Mouse (Mus musculus) 3134 (cell line): Measurements from ENCODE around the gene Gdf7.

Experiments used
- DNase-seq: peaks from one replicate; pipeline ENCODE4 v3.0.0-alpha.2; 2011; ENCODE audit warnings: low spot score; ENCODE audit not compliant: insufficient read length; ENCODE audit errors: extremely low read depth

Gene Gdf7

DNA sequence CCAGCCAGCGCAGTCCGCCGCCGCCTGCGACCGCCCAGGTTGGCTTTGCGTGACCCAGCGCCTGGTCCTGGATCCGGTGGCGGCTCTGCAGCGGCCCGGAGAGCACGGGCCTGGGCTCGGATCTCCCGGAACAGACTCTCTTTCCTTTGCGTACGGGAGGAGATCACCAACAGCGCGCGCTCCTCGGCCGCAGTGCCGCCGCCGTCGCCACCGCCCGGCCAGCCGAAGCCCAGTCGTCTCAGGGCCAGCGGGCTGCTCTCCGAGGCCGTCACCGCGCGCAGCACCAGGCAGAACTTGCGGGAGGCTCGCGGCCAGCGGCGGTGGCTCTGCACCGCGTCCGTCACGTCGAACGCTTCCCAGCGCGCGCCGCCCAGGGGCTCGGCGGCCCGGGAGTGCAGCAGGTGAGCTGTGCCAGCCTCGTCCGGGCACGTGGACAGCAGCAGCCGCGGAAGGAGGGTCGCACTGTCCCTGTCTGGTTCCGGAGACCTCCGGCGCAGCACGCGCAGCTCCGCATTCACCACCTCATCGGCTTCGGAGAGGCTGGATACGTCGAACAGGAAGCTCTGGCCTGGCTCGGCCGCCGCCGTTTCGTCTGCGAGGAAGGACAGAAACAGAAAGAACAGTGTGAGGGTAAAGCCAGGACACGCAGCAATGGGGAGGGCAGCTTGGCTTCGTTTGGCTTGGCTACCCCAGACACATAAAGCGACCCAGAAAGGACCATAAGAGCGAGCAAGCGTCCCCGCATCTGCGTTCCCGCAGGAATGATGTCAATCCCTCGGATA, 3.2 kb downstream of the Gdf7 start:
- no peak for DNase-seq

DNA sequence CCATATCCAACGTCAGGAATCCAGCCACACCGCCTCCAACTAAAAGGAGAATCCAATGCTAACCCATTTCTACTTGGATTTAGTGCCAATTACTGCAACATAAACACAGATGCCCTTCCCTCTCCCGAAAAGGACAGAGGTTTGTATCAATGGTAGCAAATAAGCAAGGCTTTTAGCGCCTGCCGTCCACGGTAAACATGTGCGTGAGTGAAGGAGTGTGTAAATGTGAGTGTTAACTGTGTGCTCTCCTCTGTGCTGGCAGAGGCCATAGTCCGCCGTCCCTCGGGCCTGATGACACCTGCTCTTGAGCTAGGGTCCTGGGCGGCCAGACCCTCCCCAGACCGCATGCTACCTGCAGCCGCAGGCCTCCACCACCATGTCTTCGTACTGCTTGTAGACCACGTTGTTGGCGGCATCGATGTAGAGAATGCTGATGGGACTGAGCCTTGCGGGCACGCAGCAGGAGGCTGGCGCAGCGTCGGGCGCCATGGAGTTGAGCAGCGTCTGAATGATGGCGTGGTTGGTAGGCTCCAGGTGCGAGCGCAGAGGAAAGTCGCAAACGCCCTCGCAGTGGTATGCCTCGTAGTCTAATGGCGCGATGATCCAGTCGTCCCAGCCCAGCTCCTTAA, 4.1 kb downstream of the Gdf7 start:
- DNase-seq: no peak

DNA sequence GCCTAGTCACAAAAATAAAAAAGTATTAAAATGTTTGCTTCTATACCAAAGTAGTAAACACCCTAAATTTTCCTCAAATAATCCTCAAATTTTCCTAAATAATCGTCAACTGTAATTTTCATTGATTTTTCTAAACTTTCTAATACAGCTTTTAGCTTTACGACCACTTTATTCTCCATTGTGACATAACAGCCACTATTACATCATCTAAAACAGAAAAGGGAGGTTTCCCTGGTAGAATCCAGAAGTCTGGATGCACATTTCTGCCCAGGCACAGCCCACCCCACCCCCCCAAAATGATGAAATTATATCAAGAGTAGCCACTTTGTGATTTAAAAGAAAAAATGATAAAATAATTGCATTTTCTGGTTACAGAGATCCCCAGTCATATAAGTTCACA, 5.6 kb downstream of the Gdf7 start:
- no peak for DNase-seq

DNA sequence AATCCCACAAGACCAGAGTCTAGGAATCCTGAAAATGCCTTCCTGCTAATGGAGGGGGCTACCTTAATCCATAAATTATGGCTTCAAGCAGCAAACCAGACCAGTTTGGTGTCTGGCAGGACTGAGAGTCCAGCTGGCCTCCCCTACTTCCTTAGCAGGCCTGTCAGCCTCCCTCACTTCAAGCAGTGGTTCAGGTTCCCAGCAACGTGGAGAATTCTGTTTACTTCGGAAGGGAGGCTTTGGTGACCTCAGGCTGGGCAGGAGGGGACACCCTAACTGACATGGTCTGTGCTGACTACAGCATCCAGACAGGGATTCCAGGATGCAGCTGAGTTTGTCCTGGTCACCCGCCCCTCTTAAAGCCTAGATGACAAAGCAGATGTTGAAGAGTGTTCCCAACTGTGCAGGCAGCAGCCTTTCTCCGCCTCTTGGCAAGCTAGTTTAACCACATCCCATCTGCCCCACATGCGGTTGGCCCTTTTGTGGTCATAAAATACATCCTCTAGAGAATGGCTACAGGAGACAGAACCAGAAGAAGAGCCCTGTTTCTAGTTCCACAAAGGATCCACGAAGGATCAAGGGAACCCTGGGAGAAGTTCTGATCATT, 6.3 kb downstream of the Gdf7 start:
- DNase-seq: peak; percentile 73

DNA sequence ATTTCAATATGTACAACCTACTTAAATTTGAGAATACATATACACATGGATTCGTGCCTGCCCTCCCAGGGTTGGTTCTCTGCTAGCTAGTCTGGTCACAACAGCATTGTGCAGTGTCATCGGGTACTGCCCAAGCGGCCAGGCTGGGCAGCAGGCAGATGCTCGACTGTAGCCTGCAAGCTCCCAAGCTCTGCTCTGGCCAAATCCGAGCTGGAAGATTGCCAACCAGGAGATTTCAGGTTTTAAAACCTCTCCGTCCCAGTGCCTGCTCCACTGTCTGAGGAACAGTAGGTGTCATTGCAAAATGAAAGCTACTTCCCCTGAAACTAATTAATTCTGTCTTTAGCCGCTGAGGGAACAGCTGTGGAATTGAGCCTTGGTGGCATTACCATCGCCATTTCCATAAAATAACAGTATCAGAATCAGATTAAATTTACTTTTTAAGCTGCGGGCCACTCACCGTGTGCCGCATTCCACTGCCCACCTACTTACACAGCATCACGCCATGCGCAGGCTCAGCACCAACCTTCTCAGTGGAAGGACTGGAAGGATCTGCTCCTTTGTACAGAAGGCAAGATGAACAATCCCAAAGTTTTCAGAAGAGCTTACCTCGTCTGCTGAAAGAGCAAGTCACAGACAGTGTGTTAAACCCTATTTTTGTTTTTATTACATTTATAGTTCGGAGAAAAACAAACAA, 10.4 kb downstream of the Gdf7 start:
- DNase-seq: no peak

DNA sequence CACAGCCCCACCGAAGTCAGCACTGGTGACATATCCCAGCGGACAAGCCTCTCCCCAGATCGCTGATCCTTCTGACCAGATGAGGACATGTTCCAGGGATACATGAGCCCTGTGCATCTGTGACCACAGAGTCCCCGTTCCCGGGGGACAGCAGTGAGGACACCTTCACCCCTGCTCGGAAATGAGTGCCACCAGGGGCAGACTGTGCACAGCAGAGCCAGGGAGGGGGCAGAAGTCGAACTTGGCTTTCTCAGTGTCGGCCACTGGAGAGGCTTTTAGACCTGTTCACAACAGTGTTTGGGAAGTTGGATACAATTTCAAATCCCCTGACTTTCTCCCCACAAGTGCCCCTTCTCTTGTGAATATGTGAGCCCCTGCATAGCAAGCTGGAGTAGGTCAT, 12.3 kb downstream of the Gdf7 start:
- no peak for DNase-seq

DNA sequence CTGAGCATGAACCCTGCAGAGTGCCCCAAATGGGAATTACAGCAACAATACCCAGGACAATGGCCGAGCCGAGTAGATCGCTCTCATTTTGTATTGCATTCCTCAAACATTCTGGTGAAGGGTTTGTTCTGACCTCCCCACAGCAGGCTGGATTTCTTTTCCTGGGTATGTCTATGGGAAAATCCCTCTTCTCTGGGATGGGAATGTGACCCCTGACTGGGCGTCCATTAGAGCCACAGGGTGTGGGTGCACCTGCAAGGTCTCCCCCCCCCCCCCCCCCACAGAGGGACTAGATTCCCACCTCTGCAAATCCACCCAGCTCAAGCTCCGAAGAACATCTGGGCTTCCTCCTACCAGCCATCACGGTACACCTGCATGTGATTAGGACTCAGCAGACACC, 12.7 kb downstream of the Gdf7 start:
- DNase-seq: no peak

DNA sequence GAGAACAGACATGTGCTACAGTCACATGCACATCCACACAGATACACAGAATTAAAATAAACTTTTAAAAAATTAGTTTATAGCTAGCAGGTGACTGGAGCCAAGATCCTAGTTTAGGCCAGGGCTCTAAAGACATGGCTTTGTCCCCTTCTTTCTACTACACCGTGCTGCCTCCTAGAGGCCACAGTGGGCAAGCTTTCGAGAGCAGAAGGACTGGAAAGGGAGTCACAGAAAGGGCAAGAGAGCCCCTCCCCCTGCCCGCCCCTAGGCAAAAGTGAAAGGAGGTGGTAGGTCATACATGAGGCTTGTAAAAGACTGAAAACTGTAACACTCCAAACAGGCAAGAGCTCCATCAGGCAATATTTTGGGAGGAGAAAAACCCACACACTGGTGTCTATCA, 13.8 kb downstream of the Gdf7 start:
- no peak for DNase-seq

DNA sequence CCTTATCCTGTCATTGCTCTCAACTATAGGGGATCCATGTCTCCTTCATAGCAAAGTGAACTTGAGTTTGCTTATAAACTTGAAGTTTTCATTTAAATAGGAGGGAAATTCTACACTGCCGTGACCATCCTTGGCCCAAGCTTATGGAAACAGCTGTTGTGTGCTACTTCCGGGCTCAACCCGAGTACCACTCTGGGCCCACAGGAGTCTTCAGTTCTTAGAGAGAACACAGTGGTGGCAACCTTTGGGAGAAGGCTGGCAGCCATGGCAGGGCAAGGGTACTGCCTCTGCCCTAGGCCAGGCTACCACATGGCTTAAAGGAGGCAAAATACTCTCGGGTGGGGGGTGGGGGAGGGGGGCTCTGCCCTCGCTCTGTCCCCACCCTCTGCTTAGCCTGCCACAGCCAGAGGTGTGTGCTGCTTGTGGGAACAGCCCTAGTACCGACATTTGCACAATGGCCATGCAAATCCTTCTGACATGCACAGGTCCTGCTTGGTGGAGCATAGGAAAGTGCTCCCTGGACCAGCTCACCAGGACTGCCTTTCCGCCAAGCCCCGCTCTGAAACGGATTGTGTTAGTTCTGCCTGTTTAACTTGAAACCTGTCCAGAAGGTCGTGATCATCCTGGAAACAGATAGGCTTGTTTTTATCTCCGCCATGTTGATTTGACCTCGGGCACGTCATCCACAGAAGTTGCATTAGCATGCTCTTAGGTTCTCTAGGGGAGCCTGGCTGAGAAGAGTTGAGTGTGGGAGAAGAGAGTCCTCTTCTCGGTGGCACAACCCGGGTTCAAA, 20.3 kb downstream of the Gdf7 start:
- no peak for DNase-seq

DNA sequence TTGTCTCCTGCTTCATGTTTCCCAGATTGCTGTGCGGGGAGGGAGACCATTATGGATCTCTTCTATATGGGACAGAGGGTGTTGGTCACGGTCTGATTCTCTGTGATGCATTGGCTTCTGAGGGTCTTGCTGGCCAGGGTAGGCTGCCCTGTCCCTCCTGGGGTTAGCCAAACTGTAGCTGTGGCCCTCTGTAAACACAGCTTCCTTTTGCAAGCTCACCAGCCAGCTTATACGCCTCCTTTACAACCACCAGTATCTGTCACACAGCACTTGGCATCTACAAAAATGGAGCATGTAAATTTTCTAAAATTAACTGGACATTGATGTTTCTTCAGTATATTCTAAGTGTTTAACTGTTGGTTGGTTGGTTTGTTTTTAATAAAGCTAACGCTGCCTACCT, 26.3 kb downstream of the Gdf7 start:
- DNase-seq: no peak

DNA sequence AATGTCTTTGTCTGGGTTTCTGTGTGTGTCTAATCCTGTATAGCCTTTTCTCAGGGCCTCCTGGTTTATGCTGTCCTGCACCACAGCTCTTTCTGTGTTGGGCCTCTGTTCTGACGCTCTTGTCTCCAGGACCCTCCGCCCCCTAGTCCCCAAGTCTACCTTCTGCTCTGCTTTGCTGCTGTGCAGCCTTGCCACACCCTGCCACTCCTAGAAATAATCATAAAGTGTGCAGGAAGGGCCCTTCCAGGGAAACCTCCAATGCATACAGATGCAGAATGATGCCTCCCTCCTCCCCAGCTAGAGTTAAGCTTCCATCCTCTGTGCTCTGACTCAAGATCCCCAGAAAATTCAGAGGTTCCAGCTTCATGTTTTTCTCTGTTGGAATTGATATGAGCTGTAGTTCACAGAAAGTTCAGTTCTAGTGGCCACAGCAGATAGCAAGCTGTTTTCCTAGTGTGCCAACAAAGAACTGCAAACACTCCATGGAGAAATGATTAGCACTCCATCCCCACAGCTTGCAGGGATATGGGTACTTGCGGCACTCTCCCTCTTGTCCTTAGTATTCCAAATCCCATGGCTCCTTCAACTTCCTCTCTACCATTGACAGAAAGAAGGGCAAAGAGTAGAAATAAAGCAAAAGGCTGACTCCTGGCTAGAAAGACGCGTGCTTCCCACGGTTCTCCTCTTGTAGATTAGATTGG, 28.1 kb downstream of the Gdf7 start:
- DNase-seq: no peak

DNA sequence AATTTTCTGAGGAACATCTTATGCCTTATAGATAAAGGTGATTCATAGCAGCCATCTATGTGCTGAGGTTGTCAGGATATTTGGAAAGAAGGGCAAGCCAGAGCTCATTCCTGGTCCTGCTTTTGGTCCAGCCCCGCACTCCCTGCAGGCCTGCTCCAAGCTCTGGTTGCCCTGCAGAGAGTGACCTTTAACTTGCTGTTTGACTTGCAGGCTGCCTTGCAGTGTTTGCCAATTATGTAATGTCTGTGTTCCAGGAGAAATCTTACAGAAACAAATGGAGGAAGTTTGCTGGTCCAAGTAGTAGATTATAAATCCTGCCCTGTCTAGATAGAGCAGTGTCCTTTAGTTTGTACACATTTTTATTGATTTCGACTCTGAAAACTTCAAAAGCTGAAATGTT, 30.3 kb downstream of the Gdf7 start:
- DNase-seq: no peak

DNA sequence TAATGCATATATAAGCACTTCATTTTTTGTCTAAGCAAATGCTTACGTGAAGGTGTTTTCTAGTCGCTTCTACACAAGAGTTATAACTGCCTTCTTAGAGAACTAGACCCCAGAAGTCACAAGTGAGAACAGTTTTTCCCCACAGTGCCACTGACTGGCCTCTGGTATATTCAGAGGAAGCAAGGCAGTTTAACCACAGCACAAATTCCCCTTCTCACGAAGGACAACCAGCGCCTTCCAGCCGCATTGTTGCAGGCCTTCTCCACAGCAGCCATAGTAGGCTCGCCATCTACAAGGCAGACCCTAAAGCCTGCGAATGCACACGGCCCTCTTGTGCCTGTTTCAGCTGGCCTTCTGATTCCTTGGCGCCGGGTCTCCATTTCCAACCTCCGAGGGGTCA, 32.1 kb downstream of the Gdf7 start:
- no peak for DNase-seq

DNA sequence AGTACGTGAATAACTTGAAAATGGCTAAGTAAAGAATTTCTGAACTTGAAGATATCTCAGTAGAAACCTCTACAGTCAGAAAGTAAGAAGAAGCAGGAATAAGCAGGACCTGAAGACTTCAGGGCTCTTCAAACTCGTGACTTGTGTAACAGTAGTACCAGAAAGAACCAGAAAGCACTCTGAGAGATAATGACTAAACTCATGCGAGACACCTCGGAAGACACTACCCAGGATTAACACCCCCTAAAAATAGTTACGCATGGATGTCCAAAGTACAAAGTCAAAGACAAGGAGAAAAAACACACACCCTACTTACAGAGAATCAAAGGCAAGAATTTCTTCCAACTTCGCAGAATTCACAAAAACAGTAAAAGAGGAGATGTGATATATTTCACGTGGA, 35.4 kb downstream of the Gdf7 start:
- DNase-seq: no peak

DNA sequence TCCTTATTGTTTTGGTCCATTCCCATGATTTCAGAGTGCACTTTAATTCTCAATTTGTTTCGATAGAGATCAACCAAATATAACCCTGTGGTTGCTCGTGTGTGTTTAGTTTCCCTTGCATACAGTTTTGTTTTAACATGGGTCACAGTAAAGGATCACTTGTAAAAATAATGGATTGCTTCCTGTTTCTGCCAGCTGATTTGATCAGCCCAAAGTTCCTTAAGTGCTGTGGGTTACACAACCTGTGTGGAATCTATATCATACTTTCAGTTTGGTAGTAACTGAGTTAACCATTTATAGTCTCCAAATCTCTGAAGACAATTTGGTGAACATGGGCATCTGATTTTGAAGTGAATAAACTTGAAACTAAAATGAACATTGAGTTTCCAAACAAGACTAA, 41.5 kb downstream of the Gdf7 start:
- DNase-seq: no peak
